Mouse (Mus musculus) liver, postnatal 0 days (tissue): ENCODE results near the gene Fam118b.

ENCODE experiments used
- CTCF ChIP-seq: sonication (generic); IDR thresholded peaks from 2 replicates; pipeline ENCODE4 v1.5.1; 2016; ENCODE audit warnings: antibody characterized with exemption, low read depth
- EP300 ChIP-seq: IDR thresholded peaks from 2 replicates; pipeline ENCODE4 v1.6.1; 2016; ENCODE audit warnings: antibody characterized with exemption, low read depth, mild to moderate bottlenecking

DNA sequence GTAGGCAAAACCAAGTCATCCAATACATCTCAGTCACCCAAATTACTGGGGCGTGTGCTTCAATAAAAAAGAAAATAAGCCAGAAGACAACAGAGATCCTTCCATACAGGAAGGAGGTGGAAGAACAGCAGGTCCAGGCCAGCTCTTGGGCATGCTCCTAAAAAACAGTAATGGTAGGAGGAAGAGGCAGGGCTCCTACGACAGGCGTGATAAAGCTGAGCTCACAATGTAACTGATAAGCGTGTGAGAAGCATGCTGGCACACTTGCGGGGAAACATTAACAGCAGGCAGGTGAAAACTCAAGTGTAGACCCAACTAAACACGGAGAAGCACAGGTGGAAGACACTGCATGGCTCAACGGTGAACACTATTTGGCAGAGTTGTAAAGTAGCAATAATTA is 10.2 kb downstream of the Fam118b start:
- TF ChIP-seq CTCF (no peak), EP300 (no peak)
